Comparison of ENCODE assay signal across 16 mouse cellular contexts in the genomic region with DNA sequence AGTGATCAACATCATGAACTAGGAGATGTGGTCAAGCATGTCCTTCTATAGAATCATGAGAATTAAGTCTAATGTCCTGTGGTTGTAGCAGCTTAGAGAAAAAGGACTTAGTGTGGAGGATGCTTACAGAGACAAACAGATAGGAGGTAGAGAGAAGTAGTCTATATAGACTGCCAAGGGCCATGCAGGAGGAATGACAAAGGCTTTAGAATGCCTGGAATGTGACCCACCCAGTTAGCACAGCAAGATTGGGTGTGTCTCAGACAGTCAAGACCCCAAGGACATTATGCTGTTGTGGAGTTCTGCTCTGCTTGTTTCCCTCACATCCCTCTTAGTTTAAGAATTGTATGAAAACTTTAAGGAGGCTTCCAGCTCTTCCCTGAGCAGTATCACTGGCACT.
"Had no signal": no experiment of that assay in that cellular context is flagged by ENCODE, and none has a peak within 500 bp of the region (broad histone marks: within the 10 kb centered on the region; RNA-seq: fewer than 3 reads in every experiment).

No protein-coding gene starts in this region.

- H3K27ac ChIP-seq: kidney, embryonic 15.5 days; left cerebral cortex, adult 2 months; liver, embryonic 13.5 days; lung, embryonic 15.5 days; stomach, postnatal 0 days had no signal

- H3K36me3 ChIP-seq: kidney, embryonic 15.5 days; liver, embryonic 13.5 days; lung, embryonic 15.5 days had no signal

- H3K9me3 ChIP-seq: kidney, embryonic 15.5 days; liver, embryonic 13.5 days; lung, embryonic 15.5 days had no signal

- DNase-seq: kidney, postnatal 10 days; kidney, postnatal 36 days; layer of hippocampus, postnatal 36 days; liver, embryonic 13.5 days; lung, postnatal 14 days; lung, postnatal 4 days; midbrain, embryonic 14.5 days; right cerebral cortex, postnatal 4 days; thymus, adult 2 months; thymus, postnatal 14 days; thymus, postnatal 4 days had no signal

- H3K9ac ChIP-seq: kidney, embryonic 15.5 days; liver, embryonic 13.5 days; lung, embryonic 15.5 days had no signal

- H3K4me3 ChIP-seq: kidney, embryonic 15.5 days; left cerebral cortex, adult 2 months; liver, embryonic 13.5 days; lung, embryonic 15.5 days had no signal

- H3K4me1 ChIP-seq: kidney, embryonic 15.5 days; liver, embryonic 13.5 days; lung, embryonic 15.5 days had no signal

- H3K4me2 ChIP-seq: kidney, embryonic 15.5 days; liver, embryonic 13.5 days; lung, embryonic 15.5 days; midbrain, embryonic 11.5 days had no signal

- H3K27me3 ChIP-seq: kidney, embryonic 15.5 days; liver, embryonic 13.5 days; lung, embryonic 15.5 days had no signal
